Mouse (Mus musculus): ENCODE measurements around the gene Zfyve19. TPM values are rescaled to one million over a fixed set of nuclear protein-coding genes. Genes with fewer than 3 reads are reported as not detected.

The Zfyve19 gene
- total RNA-seq, 2 experiments from 2014 or later, result 30.2 to 30.5 TPM

GRCm38 (mm10) chr2:119250826-119251478, 42.5 kb downstream of the Zfyve19 start:
- peak; percentile 89 to 94 for DNase-seq

- DNase-seq, result no peak
Observed at GRCm38 (mm10) chr2:119254976-119255375, 46.6 kb downstream of the Zfyve19 start.

- no peak for DNase-seq
Observed at GRCm38 (mm10) chr2:119260518-119260917, 52.1 kb downstream of the Zfyve19 start.

- no peak for DNase-seq
Observed at GRCm38 (mm10) chr2:119261326-119261725, 52.9 kb downstream of the Zfyve19 start.

- peak; percentile 92 to 95 for DNase-seq
Observed at GRCm38 (mm10) chr2:119262978-119263377, 54.6 kb downstream of the Zfyve19 start.

GRCm38 (mm10) chr2:119263813-119264212, 55.4 kb downstream of the Zfyve19 start:
- DNase-seq, result no peak

Other genes with a start within 250 kb of the Zfyve19 start
- gene Ccdc32, start 179.2 kb upstream of the Zfyve19 start, total RNA-seq (2021), result 10 to 100 TPM; 16.7 to 18.8 TPM
- gene Rpusd2, start 173.8 kb upstream of the Zfyve19 start, total RNA-seq (2021), result 1 to 10 TPM; 5.0 to 5.1 TPM
- gene Knl1, start 161.5 kb upstream of the Zfyve19 start, total RNA-seq (2021), result 1 to 10 TPM; 2.1 to 2.4 TPM
- gene Rad51, start 95.8 kb upstream of the Zfyve19 start, total RNA-seq (2021), result 1 to 10 TPM; 2.2 to 3.3 TPM
- gene Rmdn3, start 51.6 kb upstream of the Zfyve19 start, total RNA-seq (2021), result 10 to 100 TPM; 63.6 to 65.0 TPM
- gene Gchfr, start 40.8 kb upstream of the Zfyve19 start, total RNA-seq (2021), result 10 to 100 TPM; 16.1 to 23.8 TPM
- under 1 TPM; 0.13 TPM for gene Gm14137, start 34.1 kb upstream of the Zfyve19 start, total RNA-seq (2021)
- 10 to 100 TPM; 14.4 to 14.6 TPM for gene Dnajc17, start 178 bp downstream of the Zfyve19 start, total RNA-seq (2021)
- not detected for gene Ppp1r14d, start 21.3 kb downstream of the Zfyve19 start, total RNA-seq (2021)
- 1 to 10 TPM; 3.4 to 3.8 TPM for gene Spint1, start 28.7 kb downstream of the Zfyve19 start, total RNA-seq (2021)
- under 1 TPM; 0.36 to 0.60 TPM for gene Rhov, start 62.7 kb downstream of the Zfyve19 start, total RNA-seq (2021)
- 10 to 100 TPM; 20.4 to 24.5 TPM for gene Vps18, start 80.1 kb downstream of the Zfyve19 start, total RNA-seq (2021)
- 10 to 100 TPM in 1 of 2 experiments, 1 to 10 TPM in 1; 7.2 to 10.6 TPM for gene Dll4, start 117.2 kb downstream of the Zfyve19 start, total RNA-seq (2021)
- 1 to 10 TPM; 4.6 to 9.3 TPM for gene Chac1, start 142.6 kb downstream of the Zfyve19 start, total RNA-seq (2021)